Mouse (Mus musculus) frontal cortex, adult (tissue): ENCODE results near the gene Qars.

Source experiments
- ATAC-seq: cut with Nextera tagmentation; 2 replicates; pipeline ENCODE4 v1.9.2; 2017; ENCODE audit warnings: mild to moderate bottlenecking, moderate library complexity, mixed read lengths; ENCODE audit not compliant: low TSS enrichment

The Qars gene

GRCm38 (mm10) chr9:108507619-108508434, at the start of gene Qars:
Gene Qars, plus strand, starts transcription at chr9:108507706.
- peak; percentile 99 for ATAC-seq

GRCm38 (mm10) chr9:108459939-108460318, 47.6 kb upstream of the Qars start:
- ATAC-seq = no peak

GRCm38 (mm10) chr9:108460319-108461178, 47.0 kb upstream of the Qars start, which contains the start of gene Ccdc71:
Gene Ccdc71, plus strand, starts transcription at chr9:108460527.
- peak; percentile 89 for ATAC-seq

- no peak for ATAC-seq
These were observed 46.3 kb upstream of the Qars start, which contains the start of gene Klhdc8b for GRCm38 (mm10) chr9:108461181-108461631. Gene Klhdc8b, minus strand, starts transcription at chr9:108461581.

- ATAC-seq = no peak
These were observed 45.8 kb upstream of the Qars start for GRCm38 (mm10) chr9:108461675-108462074.

- no peak for ATAC-seq
These were observed 45.3 kb upstream of the Qars start for GRCm38 (mm10) chr9:108462192-108462591.

GRCm38 (mm10) chr9:108463713-108464112, 43.8 kb upstream of the Qars start:
- no peak for ATAC-seq

GRCm38 (mm10) chr9:108466219-108466618, 41.3 kb upstream of the Qars start:
- ATAC-seq = no peak

GRCm38 (mm10) chr9:108469430-108469829, 38.1 kb upstream of the Qars start:
- no peak for ATAC-seq

GRCm38 (mm10) chr9:108469845-108470244, 37.7 kb upstream of the Qars start:
- no peak for ATAC-seq

GRCm38 (mm10) chr9:108474528-108474927, 33.0 kb upstream of the Qars start:
- ATAC-seq = no peak

- no peak for ATAC-seq
These were observed 28.8 kb upstream of the Qars start for GRCm38 (mm10) chr9:108478638-108479156.

GRCm38 (mm10) chr9:108479241-108479640, 28.3 kb upstream of the Qars start:
- no peak for ATAC-seq

- no peak for ATAC-seq
These were observed 27.7 kb upstream of the Qars start, which contains the start of gene Lamb2 for GRCm38 (mm10) chr9:108479721-108480351. Gene Lamb2, plus strand, starts transcription at chr9:108479736.

- no peak for ATAC-seq
These were observed 26.5 kb upstream of the Qars start for GRCm38 (mm10) chr9:108480813-108481519.

GRCm38 (mm10) chr9:108481520-108482210, 25.8 kb upstream of the Qars start:
- ATAC-seq = no peak

GRCm38 (mm10) chr9:108483051-108483790, 24.3 kb upstream of the Qars start:
- ATAC-seq = no peak

- no peak for ATAC-seq
These were observed 23.5 kb upstream of the Qars start for GRCm38 (mm10) chr9:108484021-108484420.

- ATAC-seq = no peak
These were observed 22.1 kb upstream of the Qars start for GRCm38 (mm10) chr9:108485301-108485875.
